ENCODE assay signal across 23 mouse cellular contexts in genomic region chr6:18362232-18362631, GRCm38 (mm10).
DNase-seq lines count a peak whose midpoint lies in the region; ATAC-seq lines count a peak whose summit lies in the region.
"Had no signal": no experiment of that assay in that cellular context is flagged by ENCODE, and none has a peak within 500 bp of the region (broad histone marks: within the 10 kb centered on the region; RNA-seq: fewer than 3 reads in every experiment).

No protein-coding gene starts in this region.

- DNase-seq in lung, postnatal 14 days = no peak
- DNase-seq in lung, postnatal 36 days = peak; percentile 17
- no peak for DNase-seq in lung, postnatal 25 days (ENCODE audit: low spot score)
- DNase-seq in brain, adult 2 months (ENCODE audit: low read depth, low spot score) = peak; percentile 27
- DNase-seq in left cerebral cortex, postnatal 25 days (ENCODE audit: low spot score in 2 of 2) = no peak
- DNase-seq: adrenal gland, adult 8-10 months; adrenal gland, postnatal 14 days; adrenal gland, postnatal 36 days; cerebellum, adult 11 months; cerebellum, adult 18-20 months; cerebellum, adult 8-10 months; cerebellum, adult 9-11 months; cerebellum, postnatal 14 days; cerebellum, postnatal 36 days; embryo, embryonic 11 days had no signal

- H3K9me3 ChIP-seq in lung, embryonic 16.5 days (ENCODE audit: control insufficient read depth, low read length) = no peaks in the 10 kb centered on the region
- H3K9me3 ChIP-seq: embryonic facial prominence, embryonic 13.5 days; embryonic facial prominence, embryonic 15.5 days; forebrain, embryonic 10.5 days; forebrain, embryonic 12.5 days had no signal

- H3K9ac ChIP-seq in lung, embryonic 16.5 days (ENCODE audit: low read length) = no peak overlapping the region
- H3K9ac ChIP-seq: embryonic facial prominence, embryonic 13.5 days; embryonic facial prominence, embryonic 15.5 days; forebrain, embryonic 12.5 days had no signal

- no peak overlapping the region for H3K4me3 ChIP-seq in lung, embryonic 16.5 days (ENCODE audit: low read length)
- H3K4me3 ChIP-seq: embryonic facial prominence, embryonic 13.5 days; embryonic facial prominence, embryonic 15.5 days; erythroblast, embryonic 14.5 days; forebrain, embryonic 10.5 days; forebrain, embryonic 12.5 days had no signal

- no peak overlapping the region for H3K4me2 ChIP-seq in lung, embryonic 16.5 days (ENCODE audit: low read depth, low read length)
- H3K4me2 ChIP-seq: embryonic facial prominence, embryonic 13.5 days; embryonic facial prominence, embryonic 15.5 days; forebrain, embryonic 12.5 days had no signal

- no peaks in the 10 kb centered on the region for H3K36me3 ChIP-seq in lung, embryonic 16.5 days (ENCODE audit: control insufficient read depth, insufficient read depth, low read length)
- H3K36me3 ChIP-seq: embryonic facial prominence, embryonic 13.5 days; embryonic facial prominence, embryonic 15.5 days; forebrain, embryonic 10.5 days; forebrain, embryonic 12.5 days had no signal

- intact Hi-C loops in left cerebral cortex, postnatal 25 days (cut with DNase I) = no loop called here

- H3K27ac ChIP-seq in lung, embryonic 16.5 days (ENCODE audit: low read length) = no peak overlapping the region
- H3K27ac ChIP-seq: embryonic facial prominence, embryonic 13.5 days; embryonic facial prominence, embryonic 15.5 days; forebrain, embryonic 10.5 days; forebrain, embryonic 12.5 days had no signal

- H3K27me3 ChIP-seq in lung, embryonic 16.5 days (ENCODE audit: control insufficient read depth, insufficient read depth, low read depth, low read length) = no peaks in the 10 kb centered on the region
- H3K27me3 ChIP-seq: embryonic facial prominence, embryonic 13.5 days; embryonic facial prominence, embryonic 15.5 days; forebrain, embryonic 12.5 days had no signal

- ATAC-seq in lung, embryonic 16.5 days (ENCODE audit: low read depth) = peak; percentile 54; the same call in 1 of the 2 replicates
- ATAC-seq: forebrain, embryonic 14.5 days; forebrain, embryonic 16.5 days had no signal

- H3K4me1 ChIP-seq in lung, embryonic 16.5 days (replicated peaks; ENCODE audit: control insufficient read depth, insufficient read depth, low read length) = no peaks in the 10 kb centered on the region
- H3K4me1 ChIP-seq: embryonic facial prominence, embryonic 13.5 days; embryonic facial prominence, embryonic 15.5 days; forebrain, embryonic 10.5 days; forebrain, embryonic 12.5 days had no signal

- 63% methylated on average over 5 of the region's 5 CpGs for WGBS in lung, embryonic 16.5 days

Comparison
In these comparisons a context has a peak if more than half of its experiments do, and no peak if none do; other contexts are left out.
1. DNase-seq: peak in lung, postnatal 36 days (single experiment) and brain, adult 2 months (single experiment); none in lung, postnatal 14 days (single experiment), lung, postnatal 25 days (single experiment) and left cerebral cortex, postnatal 25 days (0 of 2).